In genomic region chr11:34704384-34705107, GRCm38 (mm10) we compare ENCODE assay signal across 10 mouse cellular contexts.
DNase-seq lines count a peak whose midpoint lies in the region; ATAC-seq and TF ChIP-seq lines count a peak whose summit lies in the region.
"Had no signal": no experiment of that assay in that cellular context is flagged by ENCODE, and none has a peak within 500 bp of the region (broad histone marks: within the 10 kb centered on the region; RNA-seq: fewer than 3 reads in every experiment).

No protein-coding gene starts in this region.

- no peaks in the 10 kb centered on the region for H3K9me3 ChIP-seq in hindbrain, embryonic 13.5 days
- H3K9me3 ChIP-seq in hindbrain, embryonic 10.5 days, result no peaks in the 10 kb centered on the region
- peaks cover 6% of the 10 kb centered on the region for H3K9me3 ChIP-seq in CH12.LX (replicated peaks; ENCODE audit: low read length)
- H3K9me3 ChIP-seq in MEL (replicated peaks; ENCODE audit: insufficient read depth, low read length), result no peaks in the 10 kb centered on the region
- H3K9me3 ChIP-seq in hindbrain, embryonic 16.5 days (ENCODE audit: control insufficient read depth, low read length), result no peaks in the 10 kb centered on the region
- H3K9me3 ChIP-seq: heart, embryonic 13.5 days; limb, embryonic 12.5 days had no signal

- H3K27ac ChIP-seq in hindbrain, embryonic 13.5 days, result no peak overlapping the region
- no peak overlapping the region for H3K27ac ChIP-seq in hindbrain, embryonic 10.5 days
- no peak overlapping the region for H3K27ac ChIP-seq in CH12.LX (ENCODE audit: insufficient read depth, low read depth)
- H3K27ac ChIP-seq in MEL (ENCODE audit: control insufficient read depth, low read depth, low read length), result no peak overlapping the region
- no peak overlapping the region for H3K27ac ChIP-seq in hindbrain, embryonic 16.5 days (ENCODE audit: low read depth, low read length)
- H3K27ac ChIP-seq: heart, embryonic 13.5 days; limb, embryonic 12.5 days had no signal

- ATAC-seq in hindbrain, embryonic 13.5 days (ENCODE audit: low FRiP score), result 0 out of 2 replicates have a peak, but pooled peaks have one; percentile 25
- peak; percentile 76 for ATAC-seq in hindbrain, embryonic 16.5 days

- H3K27me3 ChIP-seq in hindbrain, embryonic 13.5 days, result no peaks in the 10 kb centered on the region
- H3K27me3 ChIP-seq in hindbrain, embryonic 10.5 days (ENCODE audit: insufficient read depth, poor library complexity, severe bottlenecking), result no peaks in the 10 kb centered on the region
- H3K27me3 ChIP-seq in CH12.LX (replicated peaks) (no peaks in the 10 kb centered on the region), MEL (ENCODE audit: control insufficient read depth in 1 of 2, insufficient read depth in 2 of 2, low read length in 2 of 2) (no peaks in the 10 kb centered on the region)
- H3K27me3 ChIP-seq in hindbrain, embryonic 16.5 days (replicated peaks; ENCODE audit: control insufficient read depth, insufficient read depth, low read length), result no peaks in the 10 kb centered on the region
- H3K27me3 ChIP-seq: heart, embryonic 13.5 days; limb, embryonic 12.5 days had no signal

- TF ChIP-seq RAD21 in CH12.LX (IDR thresholded peaks at IDR 0.05; ENCODE audit: low read depth, low read length) (peak; percentile 5), MEL (IDR thresholded peaks at IDR 0.05; ENCODE audit: low read depth, low read length) (peak; percentile 16)

- WGBS in hindbrain, embryonic 13.5 days, result 61% methylated on average over 8 of the region's 8 CpGs
- WGBS in hindbrain, embryonic 10.5 days, result 61% methylated on average over 8 of the region's 8 CpGs
- WGBS in hindbrain, embryonic 16.5 days, result 57% methylated on average over 8 of the region's 8 CpGs

- TF ChIP-seq CTCF in CH12.LX (conservative IDR thresholded peaks at IDR 0.05 in 1 of 2, IDR thresholded peaks at IDR 0.05 in 1 of 2; ENCODE audit: low read depth in 2 of 2, low read length in 2 of 2) (no peak; a peak in 1 of 4 replicates), MEL (IDR thresholded peaks at IDR 0.05 in 2 of 3, conservative IDR thresholded peaks at IDR 0.05 in 1 of 3; ENCODE audit: control insufficient read depth in 1 of 3, insufficient read depth in 1 of 3, low read depth in 2 of 3, low read length in 3 of 3, poor library complexity in 1 of 3, severe bottlenecking in 1 of 3) (peak in 1 of 3 experiments; percentile 26; a peak in 2 of 6 replicates)

- TF ChIP-seq EP300 in CH12.LX (IDR thresholded peaks at IDR 0.05; ENCODE audit: low read length) (no peak), MEL (IDR thresholded peaks at IDR 0.05; ENCODE audit: low read depth in 1 of 2, low read length in 2 of 2) (no peak)

- TF ChIP-seq POLR2A in CH12.LX (IDR thresholded peaks at IDR 0.05; ENCODE audit: low read depth, low read length) (no peak), MEL (IDR thresholded peaks at IDR 0.05; ENCODE audit: control insufficient read depth in 1 of 2, insufficient read depth in 1 of 2, low read depth in 1 of 2, low read length in 2 of 2, poor library complexity in 1 of 2) (0 out of 4 replicates have a peak, but pooled peaks of 1 of the 2 experiments have one; percentile 23)

- H3K4me2 ChIP-seq in hindbrain, embryonic 13.5 days, result no peak overlapping the region
- H3K4me2 ChIP-seq in CH12.LX (ENCODE audit: insufficient read depth, low read depth, poor library complexity, severe bottlenecking), result no peak overlapping the region
- no peak overlapping the region for H3K4me2 ChIP-seq in hindbrain, embryonic 16.5 days (ENCODE audit: low read length)
- H3K4me2 ChIP-seq: heart, embryonic 13.5 days; limb, embryonic 12.5 days had no signal

- H3K4me3 ChIP-seq in hindbrain, embryonic 13.5 days, result no peak overlapping the region
- no peak overlapping the region for H3K4me3 ChIP-seq in hindbrain, embryonic 10.5 days
- H3K4me3 ChIP-seq in CH12.LX (replicated peaks in 1 of 3; ENCODE audit: low read depth in 2 of 3, low read length in 2 of 3, poor library complexity in 1 of 3) (no peak overlapping the region), MEL (ENCODE audit: control insufficient read depth in 1 of 2, insufficient read depth in 1 of 2, low read depth in 2 of 2, low read length in 2 of 2) (no peak overlapping the region)
- no peak overlapping the region for H3K4me3 ChIP-seq in hindbrain, embryonic 16.5 days (ENCODE audit: low read length)
- H3K4me3 ChIP-seq: heart, embryonic 13.5 days; limb, embryonic 12.5 days had no signal

- dilution Hi-C loops in CH12.LX (cut with MboI; ENCODE audit: extremely low pct_ligation_motif_present, extremely low pct_unique_long_range_greater_than_20kb, low sequenced_read_pairs), result no loop called here

- H3K79me2 ChIP-seq in CH12.LX (replicated peaks; ENCODE audit: control insufficient read depth, extremely low read depth, insufficient read depth, poor library complexity, severe bottlenecking) (no peaks in the 10 kb centered on the region), MEL (ENCODE audit: control insufficient read depth, insufficient read depth, low read length, poor library complexity) (no peaks in the 10 kb centered on the region)

- H3K9ac ChIP-seq in hindbrain, embryonic 13.5 days, result no peak overlapping the region
- no peak overlapping the region for H3K9ac ChIP-seq in CH12.LX (ENCODE audit: insufficient read depth, low read depth)
- no peak overlapping the region for H3K9ac ChIP-seq in MEL (ENCODE audit: control insufficient read depth, low read depth, low read length, poor library complexity, severe bottlenecking)
- no peak overlapping the region for H3K9ac ChIP-seq in hindbrain, embryonic 16.5 days (ENCODE audit: low read depth, low read length)
- H3K9ac ChIP-seq: heart, embryonic 13.5 days; limb, embryonic 12.5 days had no signal

- H3K36me3 ChIP-seq in hindbrain, embryonic 13.5 days, result no peaks in the 10 kb centered on the region
- no peaks in the 10 kb centered on the region for H3K36me3 ChIP-seq in hindbrain, embryonic 10.5 days
- H3K36me3 ChIP-seq in CH12.LX (replicated peaks in 1 of 2; ENCODE audit: control insufficient read depth in 1 of 2, insufficient read depth in 1 of 2, low read length in 1 of 2), result peaks cover 93 to 98% of the 10 kb centered on the region in 2 experiments
- peaks cover 0 to 45% of the 10 kb centered on the region in 2 experiments; a peak in 2 of 4 replicates for H3K36me3 ChIP-seq in MEL (ENCODE audit: control insufficient read depth in 1 of 2, insufficient read depth in 2 of 2, low read length in 2 of 2)
- H3K36me3 ChIP-seq in hindbrain, embryonic 16.5 days (ENCODE audit: control insufficient read depth, insufficient read depth, low read length), result no peaks in the 10 kb centered on the region
- H3K36me3 ChIP-seq: heart, embryonic 13.5 days; limb, embryonic 12.5 days had no signal

- in situ Hi-C loops in CH12.LX (cut with MboI; ENCODE audit: low pct_ligation_motif_present, low pct_unique_long_range_greater_than_20kb, low sequenced_read_pairs), result no loop called here

- DNase-seq in hindbrain, embryonic 10.5 days (ENCODE audit: low spot score), result no peak
- DNase-seq in CH12.LX (ENCODE audit: extremely low read depth), result no peak
- no peak for DNase-seq in MEL (ENCODE audit: low read depth, low spot score)
- no peak for DNase-seq in lung, postnatal 10 days
- no peak for DNase-seq in frontal cortex, postnatal 10 days (ENCODE audit: low spot score in 2 of 2)
- DNase-seq: gastrocnemius, postnatal 10 days had no signal

- no peaks in the 10 kb centered on the region for H3K4me1 ChIP-seq in hindbrain, embryonic 13.5 days (replicated peaks)
- peaks cover 1% of the 10 kb centered on the region; the same call in 1 of the 2 replicates for H3K4me1 ChIP-seq in hindbrain, embryonic 10.5 days (replicated peaks)
- H3K4me1 ChIP-seq in CH12.LX (ENCODE audit: control insufficient read depth in 1 of 2, insufficient read depth in 2 of 2), result no peaks in the 10 kb centered on the region
- H3K4me1 ChIP-seq in MEL (ENCODE audit: control insufficient read depth in 1 of 2, insufficient read depth in 2 of 2, low read length in 2 of 2), result no peaks in the 10 kb centered on the region
- no peaks in the 10 kb centered on the region for H3K4me1 ChIP-seq in hindbrain, embryonic 16.5 days (ENCODE audit: control insufficient read depth, insufficient read depth, low read depth, low read length)
- H3K4me1 ChIP-seq: heart, embryonic 13.5 days; limb, embryonic 12.5 days had no signal

TF ChIP-seq in CH12.LX, 34 proteins besides CTCF, POLR2A, EP300 and RAD21:
- no peak for TF ChIP-seq MEF2A (IDR thresholded peaks at IDR 0.05; ENCODE audit: borderline replicate concordance, low read depth, low read length)
- TF ChIP-seq CHD1 (IDR thresholded peaks at IDR 0.05; ENCODE audit: low read depth, low read length), result no peak
- TF ChIP-seq JUND (conservative IDR thresholded peaks at IDR 0.05; ENCODE audit: low read depth, low read length), result no peak
- no peak for TF ChIP-seq IRF4 (IDR thresholded peaks at IDR 0.05; ENCODE audit: low read depth, low read length)
- no peak for TF ChIP-seq ETS1 (conservative IDR thresholded peaks at IDR 0.05; ENCODE audit: low read depth, low read length)
- TF ChIP-seq ZC3H11A (IDR thresholded peaks at IDR 0.05; ENCODE audit: low read depth, low read length), result no peak
- TF ChIP-seq HCFC1 (IDR thresholded peaks at IDR 0.05; ENCODE audit: low read depth, low read length), result no peak
- TF ChIP-seq NRF1 (IDR thresholded peaks at IDR 0.05; ENCODE audit: low read depth, low read length), result no peak
- no peak for TF ChIP-seq ZNF384 (IDR thresholded peaks at IDR 0.05; ENCODE audit: low read depth, low read length)
- no peak for TF ChIP-seq RCOR1 (conservative IDR thresholded peaks at IDR 0.05; ENCODE audit: low read depth, low read length)

TF ChIP-seq in MEL, 35 proteins besides CTCF, POLR2A, EP300 and RAD21 (continues in another document):
- no peak for TF ChIP-seq GABPA (IDR thresholded peaks at IDR 0.05; ENCODE audit: low read depth, low read length)
- no peak for TF ChIP-seq GATA1 (IDR thresholded peaks at IDR 0.05; ENCODE audit: low read depth, low read length)
- no peak for TF ChIP-seq POLR2AphosphoS5 (IDR thresholded peaks at IDR 0.05; ENCODE audit: borderline replicate concordance, low read depth, low read length)
- TF ChIP-seq USF1 (IDR thresholded peaks at IDR 0.05; ENCODE audit: low read depth, low read length), result no peak
- no peak for TF ChIP-seq HCFC1 (IDR thresholded peaks at IDR 0.05; ENCODE audit: low read depth, low read length)
- no peak for TF ChIP-seq ETS1 (IDR thresholded peaks at IDR 0.05; ENCODE audit: low read depth, low read length)
- no peak for TF ChIP-seq CHD2 (IDR thresholded peaks at IDR 0.05; ENCODE audit: low read length)
- no peak for TF ChIP-seq ZMIZ1 (IDR thresholded peaks at IDR 0.05; ENCODE audit: low read depth, low read length)
- no peak for TF ChIP-seq ELF1 (IDR thresholded peaks at IDR 0.05; ENCODE audit: low read depth, low read length)
- TF ChIP-seq MAFK (IDR thresholded peaks at IDR 0.05; ENCODE audit: borderline replicate concordance, low read depth, low read length), result no peak
- no peak for TF ChIP-seq ZC3H11A (IDR thresholded peaks at IDR 0.05; ENCODE audit: low read depth, low read length)
- no peak for TF ChIP-seq ZKSCAN1 (IDR thresholded peaks at IDR 0.05; ENCODE audit: low read depth, low read length)
- no peak for TF ChIP-seq JUND (IDR thresholded peaks at IDR 0.05; ENCODE audit: low read depth, low read length)
- no peak for TF ChIP-seq USF2 (IDR thresholded peaks at IDR 0.05; ENCODE audit: borderline replicate concordance in 1 of 2, insufficient read depth in 1 of 2, low read depth in 1 of 2, low read length in 2 of 2)
